Mouse (Mus musculus): Measurements from ENCODE around the gene Man1a. TPM values are rescaled to one million over a fixed set of nuclear protein-coding genes. Genes with fewer than 3 reads are reported as not detected.
A peak's percentile ranks its signal among the peaks of the same experiment; 100 is the strongest.

The Man1a gene
- polyA plus RNA-seq, 1 experiment from 2014 or later, result 5.3 TPM

GRCm38 (mm10) chr10:54059092-54059496 lies 17.3 kb downstream of the Man1a start:
- H3K9me3 ChIP-seq (replicated peaks), result no peaks in the 10 kb centered on the region
- no peaks in the 10 kb centered on the region for H3K27me3 ChIP-seq
- peaks cover 4% of the 10 kb centered on the region for H3K4me1 ChIP-seq
- ATAC-seq (ENCODE audit: low FRiP score), result peak; percentile 52
- H3K27ac ChIP-seq, result no peak overlapping the region
- H3K36me3 ChIP-seq, result no peaks in the 10 kb centered on the region
- H3K4me3 ChIP-seq, result no peak overlapping the region
- H3K9ac ChIP-seq, result no peak overlapping the region
- 15% methylated on average over 3 of the region's 3 CpGs for WGBS
- H3K4me2 ChIP-seq (replicated peaks), result no peak overlapping the region

DNA sequence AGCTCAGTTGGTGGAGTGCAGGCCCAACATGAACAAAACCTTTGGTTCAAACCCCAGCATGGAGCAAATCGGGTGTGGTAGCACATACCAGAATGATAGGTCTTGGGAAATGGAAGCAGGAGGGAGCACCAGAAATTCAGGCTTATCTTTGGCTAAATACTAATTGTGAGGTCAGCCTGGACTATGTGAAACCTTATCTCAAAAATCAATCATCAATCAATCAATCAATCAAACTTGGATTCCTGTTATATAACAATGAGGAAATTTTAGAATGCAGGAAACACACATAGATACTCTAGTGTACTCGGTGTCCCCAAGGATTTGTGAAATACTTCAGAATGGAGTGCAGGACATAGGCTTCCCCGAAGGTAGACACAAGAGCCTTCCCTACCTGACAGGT lies 17.8 kb downstream of the Man1a start:
- Histone ChIP-seq H3K27me3 (no peaks in the 10 kb centered on the region), H3K4me1 (peaks cover 4% of the 10 kb centered on the region), H3K4me2 (replicated peaks) (no peak overlapping the region), H3K4me3 (no peak overlapping the region), H3K9me3 (replicated peaks) (no peaks in the 10 kb centered on the region), H3K9ac (no peak overlapping the region), H3K36me3 (no peaks in the 10 kb centered on the region), H3K27ac (no peak overlapping the region)
- WGBS, result 72% methylated on average over 3 of the region's 3 CpGs
- no peak for ATAC-seq (ENCODE audit: low FRiP score)

GRCm38 (mm10) chr10:54054188-54054587 lies 22.2 kb downstream of the Man1a start:
- H3K4me3 ChIP-seq, result no peak overlapping the region
- ATAC-seq (ENCODE audit: low FRiP score), result no peak
- H3K27ac ChIP-seq, result no peak overlapping the region
- H3K9me3 ChIP-seq (replicated peaks), result no peaks in the 10 kb centered on the region
- H3K9ac ChIP-seq, result no peak overlapping the region
- WGBS, result 86% methylated on average over 4 of the region's 4 CpGs
- H3K27me3 ChIP-seq, result no peaks in the 10 kb centered on the region
- no peak overlapping the region for H3K4me2 ChIP-seq (replicated peaks)
- peaks cover 2% of the 10 kb centered on the region for H3K4me1 ChIP-seq
- no peaks in the 10 kb centered on the region for H3K36me3 ChIP-seq

DNA sequence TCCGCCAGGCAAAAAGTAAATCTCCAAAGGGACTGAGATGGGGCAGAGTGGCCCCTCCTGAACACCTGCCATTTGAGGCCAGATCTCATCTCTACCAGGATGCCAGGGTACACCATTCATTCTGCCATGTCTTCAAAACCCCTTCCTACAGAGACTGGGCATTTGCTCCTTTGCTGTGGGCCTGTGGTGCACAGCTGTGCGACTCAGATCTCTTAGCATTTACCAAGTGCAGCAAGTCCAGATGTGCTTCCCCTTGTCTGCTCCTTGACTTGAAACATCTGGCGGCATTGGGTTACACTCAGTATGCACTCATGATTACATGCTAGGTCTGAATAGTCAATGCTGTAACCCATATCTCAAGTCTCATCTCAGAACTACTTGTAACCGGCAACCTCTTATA lies 28.5 kb downstream of the Man1a start:
- Histone ChIP-seq H3K9ac (no peak overlapping the region), H3K27me3 (no peaks in the 10 kb centered on the region), H3K4me1 (no peaks in the 10 kb centered on the region), H3K36me3 (no peaks in the 10 kb centered on the region), H3K4me2 (replicated peaks) (no peak overlapping the region), H3K9me3 (replicated peaks) (no peaks in the 10 kb centered on the region), H3K27ac (no peak overlapping the region), H3K4me3 (no peak overlapping the region)
- ATAC-seq (ENCODE audit: low FRiP score), result no peak
- 83% methylated on average over 4 of the region's 4 CpGs for WGBS

- H3K4me3 ChIP-seq, result no peak overlapping the region
- 93% methylated on average over 3 of the region's 3 CpGs for WGBS
- no peak overlapping the region for H3K27ac ChIP-seq
- no peaks in the 10 kb centered on the region for H3K4me1 ChIP-seq
- no peaks in the 10 kb centered on the region for H3K36me3 ChIP-seq
- H3K9ac ChIP-seq, result no peak overlapping the region
- ATAC-seq (ENCODE audit: low FRiP score), result no peak
- H3K9me3 ChIP-seq (replicated peaks), result no peaks in the 10 kb centered on the region
- no peak overlapping the region for H3K4me2 ChIP-seq (replicated peaks)
- no peaks in the 10 kb centered on the region for H3K27me3 ChIP-seq
Measured at GRCm38 (mm10) chr10:54043358-54043757, 33.1 kb downstream of the Man1a start.

DNA sequence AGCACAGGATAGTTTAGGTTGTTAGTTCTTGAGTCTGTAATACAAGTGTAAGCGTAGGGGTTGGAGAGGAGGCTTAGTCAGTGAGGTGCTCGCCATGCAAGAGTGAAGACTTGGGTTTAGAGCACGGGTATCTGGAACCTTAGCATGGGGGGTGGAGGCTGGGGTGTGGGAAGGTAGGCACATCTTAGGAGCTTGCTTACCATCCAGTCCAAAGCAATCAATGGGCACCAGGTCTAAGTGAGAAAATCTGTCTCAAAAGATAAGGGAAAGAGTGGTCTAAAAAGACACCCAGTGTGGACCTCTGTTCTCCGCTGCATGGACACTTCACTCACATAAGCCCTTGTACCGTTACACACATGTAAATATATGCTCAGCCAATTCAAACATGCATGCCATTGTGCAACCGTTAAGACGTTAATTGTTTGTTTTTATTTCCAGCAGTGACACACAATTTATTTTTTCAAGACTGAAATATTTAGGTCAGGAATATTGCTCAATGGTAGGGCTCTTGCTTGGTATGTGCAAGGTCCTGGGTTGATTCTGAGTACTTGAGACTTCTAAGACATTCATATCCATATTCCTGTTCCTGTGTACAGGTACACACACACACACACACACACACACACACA lies 34.1 kb downstream of the Man1a start:
- ATAC-seq (ENCODE audit: low FRiP score), result no peak
- H3K27me3 ChIP-seq, result no peaks in the 10 kb centered on the region
- no peak overlapping the region for H3K27ac ChIP-seq
- H3K36me3 ChIP-seq, result no peaks in the 10 kb centered on the region
- no peak overlapping the region for H3K4me2 ChIP-seq (replicated peaks)
- WGBS, result 91% methylated on average over 7 of the region's 7 CpGs
- H3K4me1 ChIP-seq, result no peaks in the 10 kb centered on the region
- H3K9ac ChIP-seq, result no peak overlapping the region
- no peak overlapping the region for H3K4me3 ChIP-seq
- H3K9me3 ChIP-seq (replicated peaks), result no peaks in the 10 kb centered on the region

DNA sequence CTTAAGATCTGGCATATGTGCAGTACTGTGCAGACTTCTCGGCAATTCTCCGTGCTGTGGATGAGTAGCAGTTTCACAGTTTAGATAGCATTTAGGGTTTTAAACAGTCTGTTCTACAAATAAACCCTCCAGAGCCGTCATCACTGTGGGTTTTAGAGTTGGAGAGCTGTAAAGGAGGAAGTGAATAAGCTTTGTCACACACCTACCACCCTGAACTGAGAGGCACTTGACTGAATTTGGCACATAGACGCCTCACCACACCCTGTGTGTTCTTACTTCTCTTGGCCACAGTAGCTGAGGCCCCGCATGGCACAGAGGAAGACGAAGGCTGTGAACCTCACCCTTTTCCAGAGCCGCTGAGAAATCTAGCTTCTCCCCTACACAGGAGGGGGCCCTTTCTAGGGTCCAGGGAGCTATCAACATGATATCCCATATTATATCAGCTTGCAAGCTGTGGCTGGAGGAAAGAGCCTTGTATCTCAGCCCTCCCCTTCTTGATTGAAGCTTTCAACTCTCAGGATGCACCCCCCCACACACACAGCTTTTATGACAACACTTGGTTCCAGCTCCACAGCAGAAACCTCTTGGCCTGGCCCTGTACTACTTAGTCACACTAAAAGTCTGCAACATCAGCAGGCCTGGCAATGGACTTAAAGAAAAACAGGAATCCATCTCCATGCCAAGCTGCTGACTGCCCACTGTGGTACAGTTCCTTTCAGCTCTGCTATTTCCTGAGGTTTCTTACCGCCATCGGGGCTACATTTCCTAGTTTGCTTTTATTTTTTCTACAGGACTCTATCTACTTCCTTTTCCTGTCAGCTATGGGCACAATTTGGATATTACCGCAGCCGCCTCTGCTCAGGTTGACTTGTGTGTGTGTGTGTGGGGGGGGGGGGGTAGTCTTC lies 35.9 kb downstream of the Man1a start:
- WGBS, result 91% methylated on average over 11 of the region's 11 CpGs
- H3K9me3 ChIP-seq (replicated peaks), result no peaks in the 10 kb centered on the region
- no peak overlapping the region for H3K27ac ChIP-seq
- no peak for ATAC-seq (ENCODE audit: low FRiP score)
- H3K36me3 ChIP-seq, result no peaks in the 10 kb centered on the region
- no peak overlapping the region for H3K9ac ChIP-seq
- no peak overlapping the region for H3K4me3 ChIP-seq
- no peaks in the 10 kb centered on the region for H3K27me3 ChIP-seq
- H3K4me1 ChIP-seq, result no peaks in the 10 kb centered on the region
- no peak overlapping the region for H3K4me2 ChIP-seq (replicated peaks)

DNA sequence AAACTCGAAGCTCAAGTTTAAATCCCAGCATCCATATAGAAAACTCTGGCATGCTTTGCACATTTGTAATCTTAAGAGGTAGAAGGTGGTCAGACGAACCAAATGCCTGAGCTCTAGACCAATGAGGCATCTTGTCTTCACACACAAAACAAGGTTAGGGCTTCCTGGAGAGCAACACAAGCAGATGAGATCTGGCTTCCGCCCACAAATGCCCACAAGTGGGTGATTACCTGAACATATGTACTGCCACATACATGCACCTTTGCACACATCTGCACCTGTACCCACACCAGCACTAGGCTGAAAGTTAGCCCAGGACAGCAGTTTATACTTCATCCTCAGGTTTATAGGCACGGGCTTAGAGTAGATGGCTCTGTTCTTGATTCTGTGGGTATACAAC lies 36.7 kb downstream of the Man1a start:
- Histone ChIP-seq H3K9ac (no peak overlapping the region), H3K27me3 (no peaks in the 10 kb centered on the region), H3K27ac (no peak overlapping the region), H3K4me1 (no peaks in the 10 kb centered on the region), H3K4me2 (replicated peaks) (no peak overlapping the region), H3K4me3 (no peak overlapping the region), H3K36me3 (no peaks in the 10 kb centered on the region), H3K9me3 (replicated peaks) (no peaks in the 10 kb centered on the region)
- 91% methylated on average over 4 of the region's 4 CpGs for WGBS
- ATAC-seq (ENCODE audit: low FRiP score), result no peak

- H3K4me2 ChIP-seq (replicated peaks), result no peak overlapping the region
- no peaks in the 10 kb centered on the region for H3K9me3 ChIP-seq (replicated peaks)
- no peaks in the 10 kb centered on the region for H3K36me3 ChIP-seq
- no peaks in the 10 kb centered on the region for H3K4me1 ChIP-seq
- H3K27ac ChIP-seq, result no peak overlapping the region
- H3K4me3 ChIP-seq, result no peak overlapping the region
- H3K9ac ChIP-seq, result no peak overlapping the region
- no peak for ATAC-seq (ENCODE audit: low FRiP score)
- H3K27me3 ChIP-seq, result no peaks in the 10 kb centered on the region
- WGBS, result 87% methylated on average over 10 of the region's 10 CpGs
Measured at GRCm38 (mm10) chr10:54038734-54039133, 37.7 kb downstream of the Man1a start.

DNA sequence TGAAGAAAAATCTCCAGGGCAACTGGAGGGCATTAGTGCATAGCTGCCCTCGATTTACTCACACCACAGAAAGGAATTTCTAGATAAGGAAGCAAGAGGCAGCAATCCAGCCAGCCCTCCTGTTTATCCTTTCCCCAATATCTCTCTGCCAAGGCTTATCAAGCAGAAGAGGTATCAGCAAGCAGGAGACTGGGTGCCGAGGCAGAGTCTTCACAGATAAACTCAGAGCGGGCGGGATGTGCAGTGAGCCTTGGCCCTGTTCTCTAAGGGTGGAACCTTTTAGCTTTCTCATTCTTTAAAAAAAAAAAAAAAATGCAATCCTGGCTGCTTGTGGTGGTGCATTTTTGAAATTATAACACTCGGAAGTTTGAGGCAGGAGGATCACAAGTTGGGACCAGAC lies 38.2 kb downstream of the Man1a start:
- Histone ChIP-seq H3K9ac (no peak overlapping the region), H3K9me3 (replicated peaks) (no peaks in the 10 kb centered on the region), H3K27ac (no peak overlapping the region), H3K4me1 (no peaks in the 10 kb centered on the region), H3K36me3 (no peaks in the 10 kb centered on the region), H3K4me2 (replicated peaks) (no peak overlapping the region), H3K4me3 (no peak overlapping the region), H3K27me3 (no peaks in the 10 kb centered on the region)
- no peak for ATAC-seq (ENCODE audit: low FRiP score)
- 86% methylated on average over 5 of the region's 5 CpGs for WGBS

DNA sequence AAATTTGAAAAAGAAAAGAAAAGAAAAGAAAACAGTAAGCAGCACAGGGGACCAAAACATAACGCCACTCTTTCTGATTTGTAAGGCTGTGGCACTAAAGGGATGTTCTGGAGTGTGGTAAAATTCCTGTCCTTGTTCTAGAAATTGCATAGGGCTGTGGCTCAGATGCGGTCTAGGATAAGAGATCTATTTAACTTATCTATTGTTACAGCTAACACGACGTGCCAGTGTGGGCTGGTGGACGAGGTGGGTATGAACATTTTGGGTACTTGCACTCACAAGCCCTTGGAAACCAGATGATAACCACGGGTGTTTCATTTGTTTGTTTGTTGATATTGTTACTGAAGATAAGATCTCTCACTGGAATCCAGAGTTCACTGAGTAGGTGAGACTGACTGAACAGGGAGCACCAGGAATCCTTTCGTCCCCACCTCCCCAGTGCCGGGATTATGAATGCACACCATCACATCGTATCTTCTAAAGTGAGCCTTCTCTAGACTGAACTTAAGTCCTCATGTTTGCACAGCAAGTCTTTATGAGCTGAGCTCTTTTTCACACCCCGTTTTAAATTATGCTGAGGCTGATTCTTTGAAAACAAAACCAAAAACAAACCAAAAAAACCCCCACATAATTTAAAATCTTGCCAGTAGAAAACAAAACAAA lies 38.9 kb downstream of the Man1a start:
- 88% methylated on average over 10 of the region's 10 CpGs for WGBS
- Histone ChIP-seq H3K9me3 (replicated peaks) (no peaks in the 10 kb centered on the region), H3K4me3 (no peak overlapping the region), H3K27ac (no peak overlapping the region), H3K4me1 (no peaks in the 10 kb centered on the region), H3K9ac (no peak overlapping the region), H3K36me3 (no peaks in the 10 kb centered on the region), H3K27me3 (no peaks in the 10 kb centered on the region), H3K4me2 (replicated peaks) (no peak overlapping the region)
- no peak for ATAC-seq (ENCODE audit: low FRiP score)

DNA sequence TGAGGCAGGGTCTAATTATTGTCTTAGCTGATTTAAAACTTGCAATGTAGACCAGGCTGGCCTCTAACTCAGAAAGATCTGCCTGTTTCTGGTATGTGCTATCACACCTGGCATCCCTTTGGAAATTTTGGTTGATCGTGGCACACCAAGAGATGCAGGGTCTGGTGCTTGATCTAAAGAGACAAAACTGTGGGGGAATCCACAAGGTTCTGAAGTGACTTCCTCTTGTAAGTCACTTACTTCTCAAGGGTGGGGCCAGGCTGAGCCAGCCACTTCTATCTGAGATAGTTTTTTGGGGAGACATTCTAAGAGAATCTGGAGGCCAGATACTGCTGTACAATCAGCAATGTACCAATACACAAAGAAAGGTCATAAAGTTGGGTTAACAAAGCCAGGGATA lies 40.8 kb downstream of the Man1a start:
- Histone ChIP-seq H3K9me3 (replicated peaks) (no peaks in the 10 kb centered on the region), H3K27ac (no peak overlapping the region), H3K9ac (no peak overlapping the region), H3K4me2 (replicated peaks) (no peak overlapping the region), H3K4me3 (no peak overlapping the region), H3K27me3 (no peaks in the 10 kb centered on the region), H3K36me3 (no peaks in the 10 kb centered on the region), H3K4me1 (no peaks in the 10 kb centered on the region)
- 87% methylated on average over 1 of the region's 1 CpGs for WGBS
- no peak for ATAC-seq (ENCODE audit: low FRiP score)

All from hindbrain, embryonic 12.5 days (tissue).